Mouse (Mus musculus): ENCODE data around the gene Lhx1. TPM values are rescaled to one million over a fixed set of nuclear protein-coding genes. Genes with fewer than 3 reads are reported as not detected.

Lhx1 gene
- total RNA-seq, 2 experiments from 2014 or later: not detected

DNA sequence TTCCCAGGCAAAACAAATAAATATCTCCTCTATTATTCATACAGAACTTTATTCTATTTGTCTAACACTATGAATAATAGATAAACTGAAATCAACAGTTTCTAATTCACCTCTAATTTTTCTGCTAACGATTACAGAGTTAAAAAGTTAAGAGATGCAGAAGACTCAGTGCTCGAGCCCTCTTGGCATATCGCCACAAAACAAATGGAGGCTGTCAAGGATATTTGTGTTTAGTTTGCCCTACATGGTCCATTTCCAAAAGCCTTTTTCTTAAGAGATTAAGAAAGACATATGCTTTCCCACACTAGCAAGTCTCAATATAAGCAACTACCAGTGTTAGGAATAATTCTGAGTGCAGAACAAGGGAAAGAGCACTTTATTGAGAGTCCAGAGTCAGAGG is 44.9 kb downstream of the Lhx1 start:
- DNase-seq: no peak

DNA sequence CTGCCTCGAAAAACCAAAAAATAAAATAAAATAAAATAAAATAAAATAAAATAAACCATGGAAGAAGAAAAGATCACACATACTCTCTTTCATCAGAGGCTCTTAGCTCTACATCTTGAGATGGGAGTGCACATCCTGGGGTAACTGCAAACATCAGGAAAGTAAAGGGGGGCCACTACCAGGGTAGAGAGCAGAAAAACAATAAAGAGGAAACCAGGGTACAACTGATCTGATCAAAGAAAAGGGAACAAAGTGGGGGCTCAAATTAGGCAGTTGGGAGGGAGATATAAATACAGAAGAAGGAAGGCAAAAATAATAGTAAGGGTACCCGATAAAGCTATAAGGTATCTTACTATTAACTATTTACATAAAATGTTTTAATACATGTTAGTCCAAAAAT is 48.7 kb downstream of the Lhx1 start:
- DNase-seq: no peak

DNA sequence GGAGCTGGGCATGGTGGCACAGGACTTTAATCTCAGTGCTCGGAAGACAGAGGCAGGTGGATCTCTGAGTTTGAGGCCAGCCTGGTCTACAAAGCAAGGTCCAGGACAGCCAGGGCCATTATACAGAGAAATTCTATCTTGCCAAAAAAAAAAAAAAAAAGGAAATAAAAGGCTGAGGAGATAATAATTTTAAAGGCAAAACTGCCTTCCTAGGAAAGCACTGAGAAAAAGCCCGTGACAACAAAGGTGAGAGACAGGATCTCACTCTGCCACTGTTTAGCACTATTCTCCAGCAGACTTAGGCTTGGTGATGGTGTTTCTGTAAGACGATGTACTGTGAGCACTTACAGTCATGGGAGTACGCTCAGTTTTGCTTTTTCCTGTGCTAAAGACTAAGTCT is 49.3 kb downstream of the Lhx1 start:
- DNase-seq: no peak

DNA sequence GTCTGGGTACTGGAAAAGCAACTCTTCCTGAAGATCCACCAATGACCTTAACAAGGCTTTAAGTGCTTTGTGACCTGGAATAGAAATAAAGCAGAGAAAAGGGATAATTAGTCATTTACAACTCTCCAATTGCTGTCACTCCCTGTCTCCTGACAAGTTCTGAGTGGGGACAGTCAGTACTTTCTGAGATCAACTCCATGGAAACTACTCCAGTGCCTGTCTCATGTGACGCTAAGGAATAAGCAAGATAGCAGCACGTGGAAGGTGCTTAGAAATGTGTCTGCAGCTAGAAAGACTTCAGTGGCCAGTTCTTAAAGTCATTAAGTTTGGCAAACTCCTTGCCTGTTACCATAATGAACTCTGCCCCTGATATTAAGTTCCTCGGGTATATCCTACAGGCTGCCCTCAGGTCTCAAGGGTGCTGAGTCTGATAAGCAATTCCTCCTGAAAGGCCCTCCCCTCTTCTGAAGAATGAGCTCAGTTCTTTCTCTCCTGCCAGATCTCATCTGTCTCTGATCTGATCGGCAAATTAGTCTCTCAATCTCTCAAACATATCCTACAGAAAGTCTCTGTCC is 52.2 kb downstream of the Lhx1 start:
- no peak for DNase-seq

Other genes with a start within 250 kb of the Lhx1 start
- gene Aatf, start 12.0 kb downstream of the Lhx1 start, total RNA-seq (2021): 10 to 100 TPM; 13.0 to 15.7 TPM